Mouse (Mus musculus): Measurements from ENCODE around the gene Nav2.

The Nav2 gene

GRCm38 (mm10) chr7:49411803-49412202 lies 503.3 kb downstream of the Nav2 start:
- no peak for DNase-seq (ENCODE audit: low read depth, low spot score)
- H3K27me3 ChIP-seq (ENCODE audit: control insufficient read depth, insufficient read depth, low read length, poor library complexity, severe bottlenecking): no peaks in the 10 kb centered on the region
- H3K36me3 ChIP-seq (ENCODE audit: control insufficient read depth, insufficient read depth, low read length, poor library complexity, severe bottlenecking): no peaks in the 10 kb centered on the region

GRCm38 (mm10) chr7:49415131-49415530 lies 506.6 kb downstream of the Nav2 start:
- no peaks in the 10 kb centered on the region for H3K27me3 ChIP-seq (ENCODE audit: control insufficient read depth, insufficient read depth, low read length, poor library complexity, severe bottlenecking)
- DNase-seq (ENCODE audit: low read depth, low spot score): no peak
- no peaks in the 10 kb centered on the region for H3K36me3 ChIP-seq (ENCODE audit: control insufficient read depth, insufficient read depth, low read length, poor library complexity, severe bottlenecking)

- no peak for DNase-seq (ENCODE audit: low read depth, low spot score)
- Histone ChIP-seq H3K36me3 (ENCODE audit: control insufficient read depth, insufficient read depth, low read length, poor library complexity, severe bottlenecking) (no peaks in the 10 kb centered on the region), H3K27me3 (ENCODE audit: control insufficient read depth, insufficient read depth, low read length, poor library complexity, severe bottlenecking) (no peaks in the 10 kb centered on the region)
Observed at GRCm38 (mm10) chr7:49415716-49416115, 507.2 kb downstream of the Nav2 start.

- no peak for DNase-seq (ENCODE audit: low read depth, low spot score)
- Histone ChIP-seq H3K27me3 (ENCODE audit: control insufficient read depth, insufficient read depth, low read length, poor library complexity, severe bottlenecking) (no peaks in the 10 kb centered on the region), H3K36me3 (ENCODE audit: control insufficient read depth, insufficient read depth, low read length, poor library complexity, severe bottlenecking) (no peaks in the 10 kb centered on the region)
Observed at GRCm38 (mm10) chr7:49418841-49419240, 510.3 kb downstream of the Nav2 start.

GRCm38 (mm10) chr7:49420139-49420802 lies 511.8 kb downstream of the Nav2 start:
- Histone ChIP-seq H3K36me3 (ENCODE audit: control insufficient read depth, insufficient read depth, low read length, poor library complexity, severe bottlenecking) (no peaks in the 10 kb centered on the region), H3K27me3 (ENCODE audit: control insufficient read depth, insufficient read depth, low read length, poor library complexity, severe bottlenecking) (no peaks in the 10 kb centered on the region)
- no peak for DNase-seq (ENCODE audit: low read depth, low spot score)

GRCm38 (mm10) chr7:49421261-49421660 lies 512.7 kb downstream of the Nav2 start:
- no peaks in the 10 kb centered on the region for H3K36me3 ChIP-seq (ENCODE audit: control insufficient read depth, insufficient read depth, low read length, poor library complexity, severe bottlenecking)
- no peak for DNase-seq (ENCODE audit: low read depth, low spot score)
- no peaks in the 10 kb centered on the region for H3K27me3 ChIP-seq (ENCODE audit: control insufficient read depth, insufficient read depth, low read length, poor library complexity, severe bottlenecking)

GRCm38 (mm10) chr7:49423943-49424342 lies 515.4 kb downstream of the Nav2 start:
- H3K36me3 ChIP-seq (ENCODE audit: control insufficient read depth, insufficient read depth, low read length, poor library complexity, severe bottlenecking): no peaks in the 10 kb centered on the region
- no peak for DNase-seq (ENCODE audit: low read depth, low spot score)

GRCm38 (mm10) chr7:49426060-49426459 lies 517.5 kb downstream of the Nav2 start:
- Histone ChIP-seq H3K27me3 (ENCODE audit: control insufficient read depth, insufficient read depth, low read length, poor library complexity, severe bottlenecking) (no peaks in the 10 kb centered on the region), H3K36me3 (ENCODE audit: control insufficient read depth, insufficient read depth, low read length, poor library complexity, severe bottlenecking) (no peaks in the 10 kb centered on the region)
- DNase-seq (ENCODE audit: low read depth, low spot score): peak; percentile 64

More at GRCm38 (mm10) chr7:49423943-49424342, 515.4 kb downstream of the Nav2 start:
- H3K27me3 ChIP-seq (ENCODE audit: control insufficient read depth, insufficient read depth, low read length, poor library complexity, severe bottlenecking): no peaks in the 10 kb centered on the region

GRCm38 (mm10) chr7:49427843-49428242 lies 519.3 kb downstream of the Nav2 start:
- Histone ChIP-seq H3K27me3 (ENCODE audit: control insufficient read depth, insufficient read depth, low read length, poor library complexity, severe bottlenecking) (no peaks in the 10 kb centered on the region), H3K36me3 (ENCODE audit: control insufficient read depth, insufficient read depth, low read length, poor library complexity, severe bottlenecking) (no peaks in the 10 kb centered on the region)
- DNase-seq (ENCODE audit: low read depth, low spot score): peak; percentile 50

GRCm38 (mm10) chr7:49428947-49429346 lies 520.4 kb downstream of the Nav2 start:
- Histone ChIP-seq H3K27me3 (ENCODE audit: control insufficient read depth, insufficient read depth, low read length, poor library complexity, severe bottlenecking) (no peaks in the 10 kb centered on the region), H3K36me3 (ENCODE audit: control insufficient read depth, insufficient read depth, low read length, poor library complexity, severe bottlenecking) (no peaks in the 10 kb centered on the region)
- no peak for DNase-seq (ENCODE audit: low read depth, low spot score)

GRCm38 (mm10) chr7:49430808-49431207 lies 522.3 kb downstream of the Nav2 start:
- no peaks in the 10 kb centered on the region for H3K36me3 ChIP-seq (ENCODE audit: control insufficient read depth, insufficient read depth, low read length, poor library complexity, severe bottlenecking)
- no peaks in the 10 kb centered on the region for H3K27me3 ChIP-seq (ENCODE audit: control insufficient read depth, insufficient read depth, low read length, poor library complexity, severe bottlenecking)
- no peak for DNase-seq (ENCODE audit: low read depth, low spot score)

GRCm38 (mm10) chr7:49433945-49434344 lies 525.4 kb downstream of the Nav2 start:
- Histone ChIP-seq H3K36me3 (ENCODE audit: control insufficient read depth, insufficient read depth, low read length, poor library complexity, severe bottlenecking) (no peaks in the 10 kb centered on the region), H3K27me3 (ENCODE audit: control insufficient read depth, insufficient read depth, low read length, poor library complexity, severe bottlenecking) (no peaks in the 10 kb centered on the region)
- no peak for DNase-seq (ENCODE audit: low read depth, low spot score)

- Histone ChIP-seq H3K36me3 (ENCODE audit: control insufficient read depth, insufficient read depth, low read length, poor library complexity, severe bottlenecking) (no peaks in the 10 kb centered on the region), H3K27me3 (ENCODE audit: control insufficient read depth, insufficient read depth, low read length, poor library complexity, severe bottlenecking) (no peaks in the 10 kb centered on the region)
- no peak for DNase-seq (ENCODE audit: low read depth, low spot score)
Observed at GRCm38 (mm10) chr7:49436492-49436891, 528.0 kb downstream of the Nav2 start.

GRCm38 (mm10) chr7:49437901-49438300 lies 529.4 kb downstream of the Nav2 start:
- Histone ChIP-seq H3K27me3 (ENCODE audit: control insufficient read depth, insufficient read depth, low read length, poor library complexity, severe bottlenecking) (peaks cover 2% of the 10 kb centered on the region; the same call in 1 of the 2 replicates), H3K36me3 (ENCODE audit: control insufficient read depth, insufficient read depth, low read length, poor library complexity, severe bottlenecking) (no peaks in the 10 kb centered on the region)
- DNase-seq (ENCODE audit: low read depth, low spot score): no peak

GRCm38 (mm10) chr7:49439136-49439535 lies 530.6 kb downstream of the Nav2 start:
- Histone ChIP-seq H3K27me3 (ENCODE audit: control insufficient read depth, insufficient read depth, low read length, poor library complexity, severe bottlenecking) (peaks cover 2% of the 10 kb centered on the region; the same call in 1 of the 2 replicates), H3K36me3 (ENCODE audit: control insufficient read depth, insufficient read depth, low read length, poor library complexity, severe bottlenecking) (no peaks in the 10 kb centered on the region)
- peak; percentile 32 for DNase-seq (ENCODE audit: low read depth, low spot score)
